Mouse (Mus musculus) kidney, adult 2 months (tissue): ENCODE measurements at regions not wholly inside any gene's neighbourhood (a gene's known extent, or its start where the extent isn't known, plus 50 kb on each side); places are given as distances from the start of the nearest gene placed in this dataset.

Source experiments
- DNase-seq: peaks from one replicate; pipeline ENCODE4 v3.0.0; 2021
- H3K27ac ChIP-seq: fragments of 200-500 bp; 2 replicates; pipeline ENCODE4 v1.5.1; 2012; ENCODE audit warnings: low read depth, low read length, control low read depth, inconsistent platforms; ENCODE audit not compliant: insufficient read depth
- H3K27me3 ChIP-seq: fragments of 200-500 bp; replicated peaks from 2 replicates; pipeline ENCODE4 v1.6.1; 2012; ENCODE audit warnings: mild to moderate bottlenecking, moderate library complexity, low read length, inconsistent platforms; ENCODE audit not compliant: control insufficient read depth, insufficient read depth
- H3K36me3 ChIP-seq: fragments of 200-500 bp; 2 replicates; pipeline ENCODE4 v1.6.1; 2012; ENCODE audit warnings: mild to moderate bottlenecking, moderate library complexity, low read length, inconsistent platforms; ENCODE audit not compliant: control insufficient read depth, insufficient read depth
- H3K4me1 ChIP-seq: fragments of 200-500 bp; 2 replicates; pipeline ENCODE4 v1.6.1; 2011; ENCODE audit warnings: low read length; ENCODE audit not compliant: control insufficient read depth, insufficient read depth
- H3K4me3 ChIP-seq: fragments of 200-500 bp; 2 replicates; pipeline ENCODE4 v1.5.1; 2011; ENCODE audit warnings: mild to moderate bottlenecking, low read depth, low read length, control low read depth; ENCODE audit not compliant: insufficient read depth
- CTCF ChIP-seq: fragments of 200-500 bp; conservative IDR thresholded peaks from 2 replicates; pipeline ENCODE4 v1.5.1; 2011; ENCODE audit warnings: low read depth, mild to moderate bottlenecking, control low read depth, low read length, moderate library complexity, mixed read lengths; ENCODE audit not compliant: insufficient read depth, insufficient read length
- POLR2A ChIP-seq: fragments of 200-500 bp; IDR thresholded peaks from one replicate; pipeline ENCODE4 v1.6.1; 2011; ENCODE audit warnings: low read depth, low read length, control low read depth
- WGBS: fragments of 180-500 bp; shearing (Covaris S2); methylation state at CpG from one replicate; pipeline ENCODE4 v1.1.7; 2018; 5-methylcytosine and 5-hydroxymethylcytosine counted together

- no peaks in the 10 kb centered on the region for H3K36me3 ChIP-seq
- DNase-seq = no peak
- no peaks in the 10 kb centered on the region for H3K27me3 ChIP-seq
- H3K4me3 ChIP-seq = no peak overlapping the region
- no peak overlapping the region for H3K27ac ChIP-seq
- no peak for TF ChIP-seq POLR2A
- TF ChIP-seq CTCF = no peak
- no peaks in the 10 kb centered on the region for H3K4me1 ChIP-seq
Observed at GRCm38 (mm10) chr16:55400818-55401217, 103.0 kb upstream of the Zpld1 start.

DNA sequence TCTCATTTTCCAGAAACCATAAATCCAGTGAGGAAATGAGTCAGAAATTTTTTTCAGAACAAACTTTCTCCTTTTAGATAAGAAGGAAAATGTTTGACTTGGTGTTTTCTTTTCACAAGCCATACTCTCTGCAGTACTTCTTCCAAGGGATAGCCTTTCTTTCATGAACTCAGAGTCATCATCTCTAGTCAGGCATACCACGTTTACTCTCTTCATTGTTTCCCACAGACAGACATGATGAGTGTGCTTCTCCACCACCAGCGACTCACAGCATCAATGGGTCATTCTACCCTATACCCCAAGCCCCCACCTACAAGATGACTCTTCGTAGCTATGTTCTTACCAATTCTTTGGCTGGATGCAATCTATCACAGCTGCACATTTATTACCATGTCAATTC is 97.1 kb upstream of the Zpld1 start:
- Histone ChIP-seq H3K27me3 (no peaks in the 10 kb centered on the region), H3K27ac (no peak overlapping the region), H3K4me1 (no peaks in the 10 kb centered on the region), H3K4me3 (no peak overlapping the region), H3K36me3 (no peaks in the 10 kb centered on the region)
- DNase-seq = no peak
- TF ChIP-seq CTCF (no peak), POLR2A (no peak)
- WGBS = 44% methylated on average over 3 of the region's 3 CpGs

DNA sequence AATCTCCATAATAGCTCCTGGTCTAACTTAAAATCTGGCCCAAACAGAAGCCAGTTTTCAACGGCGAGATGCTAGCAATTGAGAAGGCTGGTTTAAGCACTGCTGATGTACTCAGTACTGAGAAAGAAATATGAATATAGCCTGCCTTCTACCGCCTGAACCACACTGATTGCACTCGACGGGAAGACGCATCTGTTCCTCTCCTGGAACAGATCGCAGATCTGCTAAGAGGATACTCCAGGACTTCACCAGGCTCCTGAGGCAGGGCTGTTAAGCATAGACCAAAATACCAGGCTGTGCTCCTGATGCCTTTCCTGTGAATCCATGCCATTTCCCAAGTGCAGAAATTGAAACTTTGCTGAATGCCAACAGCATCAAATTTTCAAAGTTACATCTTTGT is 92.6 kb upstream of the Zpld1 start:
- Histone ChIP-seq H3K4me3 (no peak overlapping the region), H3K27ac (no peak overlapping the region), H3K4me1 (no peaks in the 10 kb centered on the region), H3K27me3 (no peaks in the 10 kb centered on the region), H3K36me3 (no peaks in the 10 kb centered on the region)
- DNase-seq = no peak
- 86% methylated on average over 7 of the region's 7 CpGs for WGBS
- no peak for TF ChIP-seq CTCF
- no peak for TF ChIP-seq POLR2A

DNA sequence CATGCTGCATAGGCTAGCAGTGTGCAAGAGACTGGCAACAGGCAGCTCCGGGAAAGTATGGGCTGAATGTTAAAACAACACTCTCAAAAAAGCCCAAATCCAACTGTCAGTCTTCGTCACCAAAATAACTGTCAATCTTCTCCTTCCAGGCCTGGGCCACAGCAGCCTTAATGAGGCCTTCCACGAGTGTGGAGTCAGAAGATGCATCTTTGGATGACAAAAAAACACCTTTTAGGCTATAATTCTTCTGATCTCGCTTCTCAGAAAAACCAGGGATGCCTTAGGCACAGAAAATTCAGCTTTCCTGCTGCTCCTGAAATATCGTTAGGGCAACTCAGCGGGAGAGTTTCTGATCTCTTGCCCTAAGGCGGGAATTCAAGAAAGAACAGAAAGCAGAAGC is 82.2 kb upstream of the Zpld1 start:
- Histone ChIP-seq H3K27ac (no peak overlapping the region), H3K4me3 (no peak overlapping the region), H3K27me3 (no peaks in the 10 kb centered on the region), H3K36me3 (no peaks in the 10 kb centered on the region), H3K4me1 (no peaks in the 10 kb centered on the region)
- DNase-seq = no peak
- no peak for TF ChIP-seq POLR2A
- TF ChIP-seq CTCF = no peak
- whole genome bisulfite sequencing = 77% methylated on average over 7 of the region's 7 CpGs

DNA sequence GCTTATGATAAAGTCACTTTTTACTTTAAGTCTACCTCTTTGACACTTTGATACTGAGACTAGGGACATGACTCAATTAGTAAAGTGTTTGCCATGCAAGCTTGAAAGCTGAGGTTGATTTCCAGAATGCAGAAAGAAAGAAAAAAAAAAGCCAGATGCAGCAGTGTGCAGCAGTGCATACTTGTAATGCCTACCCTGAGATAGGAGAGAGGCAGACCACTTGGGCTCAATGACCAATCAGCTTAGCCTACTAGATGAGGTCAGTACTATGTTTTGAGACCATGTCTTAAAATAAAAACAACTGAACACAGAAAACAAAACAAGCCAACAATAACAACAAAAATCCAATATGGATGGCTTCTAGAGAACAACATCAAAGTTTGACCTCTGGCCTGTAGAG is 81.4 kb upstream of the Zpld1 start:
- no peak for DNase-seq
- no peak overlapping the region for H3K27ac ChIP-seq
- H3K4me1 ChIP-seq = no peaks in the 10 kb centered on the region
- no peaks in the 10 kb centered on the region for H3K27me3 ChIP-seq
- H3K4me3 ChIP-seq = no peak overlapping the region
- no peak for TF ChIP-seq POLR2A
- TF ChIP-seq CTCF = no peak
- H3K36me3 ChIP-seq = no peaks in the 10 kb centered on the region

- 88% methylated on average over 3 of the region's 3 CpGs for WGBS
- no peaks in the 10 kb centered on the region for H3K27me3 ChIP-seq
- no peaks in the 10 kb centered on the region for H3K36me3 ChIP-seq
- no peaks in the 10 kb centered on the region for H3K4me1 ChIP-seq
- TF ChIP-seq POLR2A = no peak
- TF ChIP-seq CTCF = no peak
- H3K27ac ChIP-seq = no peak overlapping the region
- no peak overlapping the region for H3K4me3 ChIP-seq
- no peak for DNase-seq
Observed at GRCm38 (mm10) chr16:55378701-55379100, 80.9 kb upstream of the Zpld1 start.

- Histone ChIP-seq H3K4me3 (no peak overlapping the region), H3K27me3 (no peaks in the 10 kb centered on the region), H3K4me1 (no peaks in the 10 kb centered on the region), H3K36me3 (no peaks in the 10 kb centered on the region), H3K27ac (no peak overlapping the region)
- no peak for DNase-seq
- 93% methylated on average over 3 of the region's 3 CpGs for WGBS
- TF ChIP-seq CTCF (no peak), POLR2A (no peak)
Observed at GRCm38 (mm10) chr16:55375922-55376321, 78.1 kb upstream of the Zpld1 start.

- Histone ChIP-seq H3K4me3 (no peak overlapping the region), H3K27me3 (no peaks in the 10 kb centered on the region), H3K27ac (no peak overlapping the region), H3K4me1 (no peaks in the 10 kb centered on the region), H3K36me3 (no peaks in the 10 kb centered on the region)
- TF ChIP-seq CTCF = no peak
- no peak for TF ChIP-seq POLR2A
- WGBS = 28% methylated on average over 4 of the region's 4 CpGs
- DNase-seq = no peak
Observed at GRCm38 (mm10) chr16:55357686-55358085, 59.9 kb upstream of the Zpld1 start.
